Mouse (Mus musculus) embryonic fibroblast, embryonic 13.5 days (primary cell): ENCODE results near the gene Nnat.

Source experiments
- CTCF ChIP-seq: IDR thresholded peaks from 2 replicates; pipeline ENCODE4 v1.5.1; 2011; ENCODE audit warnings: mild to moderate bottlenecking, control low read depth, low read length, moderate library complexity, borderline replicate concordance; ENCODE audit not compliant: insufficient read depth
- POLR2A ChIP-seq: IDR thresholded peaks from 2 replicates; pipeline ENCODE4 v1.6.1; 2011; ENCODE audit warnings: low read depth, mild to moderate bottlenecking, control low read depth, low read length, moderate library complexity

DNA sequence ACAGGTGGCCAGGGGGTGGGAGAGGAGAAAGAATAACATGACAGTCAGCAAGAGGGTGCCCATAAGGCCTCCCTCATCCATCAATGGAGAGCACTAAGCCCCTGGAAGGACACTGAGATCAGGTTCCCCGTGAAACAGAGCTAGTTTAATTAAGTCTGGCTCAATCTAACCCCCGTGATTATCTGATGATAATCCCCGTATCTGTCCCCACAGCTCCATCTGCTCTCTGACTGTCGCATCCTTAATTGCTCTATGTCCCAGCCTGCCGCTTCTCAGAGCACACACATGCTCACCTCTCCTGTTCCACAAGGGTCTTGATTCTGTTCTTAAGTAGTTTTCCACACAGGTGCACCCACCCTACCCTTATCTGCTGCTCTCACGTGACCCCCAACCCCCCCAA, 42.4 kb upstream of the Nnat start:
- no peak for TF ChIP-seq CTCF
- no peak for TF ChIP-seq POLR2A
